Mouse (Mus musculus) adrenal gland (tissue): ENCODE data around the gene Pfkfb4.

Experiments used
- intact Hi-C: fragments of 180-260 bp; cut with DNase I; formaldehyde crosslinking; loops from one replicate; pipeline ENCODE4 v1.15.1; 2025

Gene Pfkfb4

GRCm38 (mm10) chr9:108992620-108993361, 1.2 kb downstream of the Pfkfb4 start:
- intact Hi-C loops = no loop called here

- intact Hi-C loops = no loop called here
Observed at GRCm38 (mm10) chr9:108996411-108996810, 4.8 kb downstream of the Pfkfb4 start.

DNA sequence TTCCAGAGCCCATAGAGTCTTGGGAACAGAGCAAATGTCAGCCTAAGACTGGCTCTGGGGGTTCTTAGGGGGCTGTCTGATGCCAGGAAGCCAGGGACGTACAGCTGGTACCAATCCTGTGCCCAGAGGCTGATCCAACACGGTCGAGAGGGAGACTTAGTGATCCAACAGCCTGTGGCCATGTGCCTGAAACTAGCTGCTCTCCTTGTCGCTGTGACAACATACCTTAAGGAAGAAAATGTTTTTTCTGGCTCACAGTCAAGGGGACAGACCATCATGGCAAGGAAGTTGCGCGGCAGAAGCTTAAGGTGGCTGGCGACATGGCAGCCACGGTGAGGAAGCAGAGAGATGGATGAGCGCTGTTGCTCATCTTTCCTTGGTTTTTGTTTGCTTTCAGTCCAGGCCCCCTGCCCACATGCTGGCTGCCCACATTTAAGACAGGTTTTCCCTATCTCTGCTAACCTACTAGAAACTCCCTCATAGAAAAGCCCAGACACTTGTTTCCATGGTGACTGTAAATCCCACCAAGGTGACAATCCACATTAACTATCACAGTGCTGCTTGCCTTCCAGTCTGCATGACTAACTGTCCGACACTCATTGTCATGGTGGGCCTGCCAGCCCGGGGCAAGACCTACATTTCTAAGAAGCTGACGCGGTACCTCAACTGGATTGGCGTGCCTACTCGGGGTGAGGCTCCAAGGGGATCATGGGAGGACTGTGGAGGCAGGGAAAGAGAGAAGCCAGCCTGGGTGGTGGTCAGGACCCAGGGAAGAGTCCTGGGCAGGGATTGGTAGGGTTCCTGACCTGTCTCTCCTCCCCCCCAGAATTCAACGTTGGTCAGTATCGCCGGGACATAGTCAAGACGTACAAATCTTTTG, 6.9 kb downstream of the Pfkfb4 start:
- intact Hi-C loops = no loop called here

GRCm38 (mm10) chr9:108999167-108999526, 7.6 kb downstream of the Pfkfb4 start:
- intact Hi-C loops = no loop called here

DNA sequence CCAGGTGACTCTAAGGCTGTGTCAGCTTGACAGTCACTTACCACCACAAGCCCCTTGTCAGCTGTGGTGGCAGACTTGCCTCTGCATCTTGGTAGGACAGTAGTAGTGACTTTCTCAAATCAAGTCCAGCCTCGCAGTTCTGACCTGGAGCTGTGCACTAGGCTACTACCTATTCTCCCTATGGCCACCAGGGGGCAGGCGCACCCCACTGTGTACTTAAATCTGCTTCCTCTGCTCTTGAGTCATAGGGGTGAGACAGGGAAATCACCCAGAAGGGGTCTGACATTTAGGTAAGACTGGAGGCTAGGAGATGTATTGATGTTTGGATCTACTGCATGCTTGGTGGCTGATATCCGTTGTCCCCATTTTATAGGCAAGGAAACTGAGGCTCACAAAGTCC, 9.1 kb downstream of the Pfkfb4 start:
- intact Hi-C loops = loop anchor here (5.0 kb wide), 2 partner anchors 57 to 122 kb away; partner anchors contain the start of gene Trex1

- intact Hi-C loops = loop anchor here (5.0 kb wide), 2 partner anchors 54 to 119 kb away; partner anchors contain the start of gene Trex1
Observed at GRCm38 (mm10) chr9:109003201-109003600, 11.6 kb downstream of the Pfkfb4 start.

GRCm38 (mm10) chr9:109007025-109007780, 15.6 kb downstream of the Pfkfb4 start:
- intact Hi-C loops = no loop called here

DNA sequence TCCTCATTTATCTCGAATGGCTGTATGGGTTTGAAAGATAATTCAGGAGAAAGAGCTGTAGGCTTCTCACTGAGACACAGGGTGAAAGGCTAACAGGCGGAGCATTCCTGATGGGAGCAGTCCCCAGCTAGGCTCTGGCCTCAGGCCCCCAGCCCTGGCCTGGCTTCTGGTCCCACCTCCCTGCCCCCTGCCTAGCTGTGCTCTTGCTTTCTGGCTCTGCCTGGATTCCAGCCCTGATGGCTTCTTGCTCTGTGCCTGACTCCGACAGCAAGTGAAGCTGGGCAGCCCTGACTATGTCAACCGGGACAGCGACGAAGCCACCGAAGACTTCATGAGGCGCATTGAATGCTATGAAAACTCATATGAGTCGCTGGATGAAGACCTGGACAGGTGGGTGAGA, 16.5 kb downstream of the Pfkfb4 start:
- intact Hi-C loops = no loop called here

GRCm38 (mm10) chr9:109008994-109009635, 17.5 kb downstream of the Pfkfb4 start:
- intact Hi-C loops = no loop called here

DNA sequence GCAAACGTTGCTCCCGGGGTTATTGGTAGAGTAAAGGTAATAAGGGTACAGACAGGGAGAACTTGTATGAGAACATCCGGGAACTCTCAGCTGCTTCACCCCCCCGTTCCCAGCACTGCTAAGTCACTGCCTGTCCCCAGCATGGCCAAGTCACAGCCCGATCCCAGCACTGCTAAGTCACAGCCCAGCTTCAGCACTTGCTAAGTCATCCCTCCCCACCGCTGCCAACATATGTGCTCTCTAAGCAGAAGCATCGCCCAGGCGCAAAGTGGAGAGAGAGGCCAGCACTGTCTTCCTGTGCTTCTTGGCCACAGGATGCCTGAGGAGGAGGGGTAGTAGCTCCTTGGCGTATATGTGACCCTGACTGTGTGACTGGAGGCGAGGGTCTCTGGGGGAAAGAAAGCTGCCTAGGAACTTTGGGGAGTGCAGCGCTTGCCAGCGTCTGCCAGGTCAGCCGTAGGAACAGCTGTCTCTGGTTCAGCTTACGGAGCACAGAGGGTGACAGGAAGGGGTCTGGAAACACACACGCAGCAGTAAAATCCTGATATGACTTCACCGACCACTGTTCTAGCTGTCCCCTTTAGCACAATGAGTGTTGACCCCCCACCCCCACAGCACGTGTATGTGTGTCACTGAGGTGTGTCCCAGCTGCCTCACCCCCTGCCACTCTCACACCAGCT, 18.2 kb downstream of the Pfkfb4 start:
- intact Hi-C loops = no loop called here

DNA sequence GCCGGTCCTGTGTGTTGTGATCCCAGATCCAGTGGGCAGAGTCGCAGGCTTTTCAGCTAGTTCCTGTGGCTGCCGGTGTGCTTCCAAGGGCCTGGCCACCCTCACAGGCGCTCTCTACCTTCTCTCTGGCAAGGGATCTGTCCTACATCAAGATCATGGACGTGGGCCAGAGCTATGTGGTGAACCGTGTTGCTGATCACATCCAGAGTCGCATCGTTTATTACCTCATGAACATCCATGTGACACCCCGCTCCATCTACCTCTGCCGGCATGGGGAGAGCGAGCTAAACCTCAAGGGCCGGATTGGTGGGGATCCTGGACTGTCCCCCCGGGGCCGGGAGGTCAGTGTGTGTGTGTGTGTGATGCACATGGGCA, 18.7 kb downstream of the Pfkfb4 start:
- intact Hi-C loops = no loop called here

DNA sequence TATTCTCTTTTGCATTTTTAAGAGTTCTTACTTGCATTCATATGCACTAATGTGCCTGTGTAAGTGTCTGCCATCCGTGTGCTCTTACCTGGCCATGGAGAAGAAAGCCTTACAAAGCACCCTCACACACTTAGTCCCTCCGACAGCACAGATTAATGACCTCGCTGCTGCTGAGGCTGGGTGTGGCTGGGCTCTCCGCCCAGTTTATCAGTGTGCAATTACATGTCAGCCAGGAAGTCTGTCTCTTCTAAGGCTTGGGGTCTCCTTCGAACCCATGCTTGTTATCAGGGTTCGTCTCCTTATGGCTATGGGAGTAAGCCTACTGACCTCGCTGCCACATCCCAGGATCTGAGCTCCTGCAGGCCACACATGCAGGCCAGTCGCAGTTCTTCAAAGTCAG, 23.8 kb downstream of the Pfkfb4 start:
- intact Hi-C loops = no loop called here

GRCm38 (mm10) chr9:109016973-109017604, 25.5 kb downstream of the Pfkfb4 start:
- intact Hi-C loops = no loop called here

GRCm38 (mm10) chr9:109021428-109021827, 29.9 kb downstream of the Pfkfb4 start:
- intact Hi-C loops = no loop called here

GRCm38 (mm10) chr9:109022866-109023685, 31.5 kb downstream of the Pfkfb4 start:
- intact Hi-C loops = no loop called here

- intact Hi-C loops = no loop called here
Observed at GRCm38 (mm10) chr9:109027521-109027920, 35.9 kb downstream of the Pfkfb4 start.

DNA sequence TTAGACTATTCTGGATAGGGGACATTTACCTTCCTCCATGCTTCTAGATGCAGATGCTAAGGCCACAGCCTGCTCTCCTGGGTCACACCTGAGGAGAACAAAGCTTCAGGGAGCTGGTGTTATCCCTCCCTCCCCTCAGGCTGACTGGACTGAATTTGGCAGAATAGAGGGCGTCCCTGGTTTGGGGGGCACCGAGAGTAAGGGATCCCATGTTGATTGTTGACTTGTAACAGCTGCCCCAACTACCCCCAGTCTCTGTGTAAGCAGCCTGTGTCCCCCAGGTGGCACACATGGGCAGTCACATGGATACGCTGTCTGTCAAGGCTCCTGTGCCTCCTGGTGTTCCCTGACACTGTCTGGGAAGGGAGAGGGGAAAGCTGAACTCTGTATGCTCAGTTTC, 36.8 kb downstream of the Pfkfb4 start:
- intact Hi-C loops = no loop called here

DNA sequence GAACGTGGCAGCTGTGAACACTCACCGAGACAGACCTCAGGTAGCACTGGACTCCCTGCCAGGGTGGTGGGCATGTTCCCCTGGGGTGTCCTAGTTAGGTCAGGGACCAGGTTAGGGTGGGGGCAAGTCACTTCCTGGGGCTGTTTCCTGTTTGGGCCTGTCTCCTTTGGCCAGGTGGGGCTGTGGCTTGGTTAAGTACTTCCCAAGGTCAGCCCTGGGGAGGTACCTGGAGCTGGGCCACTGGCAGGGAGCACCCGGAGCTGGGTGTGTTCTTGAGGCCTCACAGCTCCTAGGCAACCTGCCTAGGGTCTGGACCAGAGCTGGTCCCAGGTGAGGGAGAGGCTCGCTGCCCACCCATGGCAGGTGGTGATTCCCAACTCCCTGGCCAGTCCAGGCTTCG, 37.3 kb downstream of the Pfkfb4 start:
- intact Hi-C loops = no loop called here

- intact Hi-C loops = no loop called here
Observed at GRCm38 (mm10) chr9:109030312-109030711, 38.7 kb downstream of the Pfkfb4 start.
